Mouse (Mus musculus): ENCODE measurements around the gene Snapc5.

DNA sequence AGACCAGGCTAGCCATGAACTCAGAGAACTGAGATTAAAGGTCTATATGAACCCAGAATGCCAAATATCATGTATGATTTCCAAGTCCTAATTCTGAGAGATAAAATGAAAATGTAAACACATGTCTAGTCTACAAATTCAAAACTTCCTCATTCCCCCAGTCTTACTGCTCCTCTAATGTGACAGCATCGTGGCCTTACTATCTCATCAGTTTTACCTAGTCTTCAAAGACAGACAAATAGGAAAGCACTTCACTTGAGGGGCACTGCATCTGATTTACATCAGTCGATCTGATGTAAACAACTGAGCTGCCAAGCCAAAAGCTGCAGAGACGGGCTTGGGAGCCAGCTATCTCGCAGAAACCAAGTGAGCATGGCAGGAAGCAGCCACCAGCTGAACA lies 37.0 kb downstream of the Snapc5 start:
- no peak for TF ChIP-seq CTCF (IDR thresholded peaks at IDR 0.05; ENCODE audit: borderline replicate concordance, insufficient read depth, low read length)
- no peak for TF ChIP-seq POLR2A (IDR thresholded peaks at IDR 0.05; ENCODE audit: low read depth, low read length)

Measured in embryonic fibroblast, embryonic 13.5 days (primary cell).